Mouse (Mus musculus): Measurements from ENCODE around the gene Nectin4.

- TF ChIP-seq CTCF (IDR thresholded peaks at IDR 0.05; ENCODE audit: extremely low read depth, insufficient read depth, low read length), result no peak
- TF ChIP-seq POLR2A (IDR thresholded peaks at IDR 0.05; ENCODE audit: extremely low read depth, insufficient read depth, low read length), result no peak
Measured at GRCm38 (mm10) chr1:171418660-171419059, 48.8 kb downstream of the Nectin4 start, which contains the start of gene Tstd1.
